Mouse (Mus musculus): Measurements from ENCODE around the gene Actr2.
A peak's percentile ranks its signal among the peaks of the same experiment; 100 is the strongest.
"Not testable (repeated sequence)": the region's sequence is repeated elsewhere in the genome, so short reads cannot be mapped to it uniquely, and the experiment has no call there.

The Actr2 gene

DNA sequence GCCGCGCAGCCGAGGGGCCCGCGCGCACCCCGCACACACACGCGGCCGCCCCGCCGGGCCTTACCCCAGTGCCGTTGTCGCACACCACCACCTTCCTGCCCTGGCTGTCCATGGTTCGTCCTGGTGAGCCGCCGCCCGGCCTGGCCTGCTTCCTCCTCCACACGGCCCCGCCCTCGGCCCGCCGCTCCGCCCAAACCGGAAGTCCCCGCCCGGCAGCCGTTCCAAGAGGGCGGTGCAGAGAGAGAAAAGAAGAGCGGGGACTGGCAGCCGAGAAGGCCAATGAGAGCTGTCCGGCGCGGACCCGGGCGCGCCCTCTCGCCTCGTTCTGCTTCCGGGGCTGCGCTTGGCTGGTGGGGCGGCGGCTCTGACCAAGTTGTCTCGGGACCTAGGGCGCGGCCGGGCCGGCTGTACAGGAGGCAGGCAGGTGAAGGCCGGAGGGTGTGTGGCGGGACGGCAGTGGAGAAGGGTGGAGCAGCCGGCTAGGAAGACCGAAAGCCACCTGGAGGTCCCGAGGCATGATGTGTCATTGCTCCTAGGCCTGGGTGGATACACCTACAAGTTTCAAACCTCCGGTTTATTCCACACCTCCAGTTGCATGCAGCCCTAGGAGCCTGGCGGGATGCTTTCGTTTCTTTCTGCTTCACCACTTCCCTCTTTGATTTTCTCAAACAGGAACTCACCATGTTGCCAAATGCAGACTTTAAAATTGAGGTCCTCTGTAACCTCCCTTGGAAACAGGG lies at the start of gene Actr2:
Gene Actr2, minus strand, starts transcription at position 173 of the 740 bp plus-strand sequence.
- peak; percentile 98 for DNase-seq (ENCODE audit: low read depth)

DNA sequence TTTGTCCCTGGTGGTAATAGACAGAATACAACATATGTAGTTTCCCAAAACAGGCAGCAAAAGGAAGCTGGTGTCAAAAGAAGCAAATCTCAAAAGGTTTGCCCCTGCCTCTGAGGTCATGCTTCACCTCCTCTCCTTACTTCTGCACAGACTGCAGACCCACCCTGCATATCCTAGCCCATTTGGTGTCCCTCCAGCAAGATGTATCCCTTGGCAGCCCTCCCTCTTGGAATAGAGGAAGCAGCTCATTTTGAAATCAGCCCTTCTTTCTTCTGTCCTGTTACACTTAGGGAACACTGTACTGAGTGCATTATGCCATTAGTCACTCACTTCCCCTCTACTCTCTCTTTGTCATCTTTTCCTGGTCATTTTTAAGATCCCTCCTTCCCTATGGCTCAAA lies 46.2 kb upstream of the Actr2 start:
- no peak for DNase-seq (ENCODE audit: low read depth)

DNA sequence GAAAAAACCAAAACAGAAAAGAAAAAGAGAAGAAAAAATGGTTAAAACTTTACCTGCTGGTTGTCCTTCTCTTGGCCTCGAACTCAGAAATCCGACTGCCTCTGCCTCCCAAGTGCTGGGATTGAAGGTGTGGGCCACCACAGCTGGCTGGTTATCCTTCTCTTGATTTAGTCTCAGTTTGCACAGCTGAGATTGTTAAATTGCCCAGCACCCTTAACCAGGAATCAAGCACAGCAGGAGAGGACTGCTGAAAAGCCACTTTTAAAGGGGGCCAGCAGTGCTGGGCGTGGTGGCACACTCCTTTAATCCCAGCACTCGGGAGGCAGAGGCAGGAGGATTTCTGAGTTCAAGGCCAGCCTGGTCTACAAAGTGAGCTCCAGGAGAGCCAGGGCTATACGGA lies 40.8 kb upstream of the Actr2 start:
- not testable (repeated sequence) for DNase-seq (ENCODE audit: low read depth)

DNA sequence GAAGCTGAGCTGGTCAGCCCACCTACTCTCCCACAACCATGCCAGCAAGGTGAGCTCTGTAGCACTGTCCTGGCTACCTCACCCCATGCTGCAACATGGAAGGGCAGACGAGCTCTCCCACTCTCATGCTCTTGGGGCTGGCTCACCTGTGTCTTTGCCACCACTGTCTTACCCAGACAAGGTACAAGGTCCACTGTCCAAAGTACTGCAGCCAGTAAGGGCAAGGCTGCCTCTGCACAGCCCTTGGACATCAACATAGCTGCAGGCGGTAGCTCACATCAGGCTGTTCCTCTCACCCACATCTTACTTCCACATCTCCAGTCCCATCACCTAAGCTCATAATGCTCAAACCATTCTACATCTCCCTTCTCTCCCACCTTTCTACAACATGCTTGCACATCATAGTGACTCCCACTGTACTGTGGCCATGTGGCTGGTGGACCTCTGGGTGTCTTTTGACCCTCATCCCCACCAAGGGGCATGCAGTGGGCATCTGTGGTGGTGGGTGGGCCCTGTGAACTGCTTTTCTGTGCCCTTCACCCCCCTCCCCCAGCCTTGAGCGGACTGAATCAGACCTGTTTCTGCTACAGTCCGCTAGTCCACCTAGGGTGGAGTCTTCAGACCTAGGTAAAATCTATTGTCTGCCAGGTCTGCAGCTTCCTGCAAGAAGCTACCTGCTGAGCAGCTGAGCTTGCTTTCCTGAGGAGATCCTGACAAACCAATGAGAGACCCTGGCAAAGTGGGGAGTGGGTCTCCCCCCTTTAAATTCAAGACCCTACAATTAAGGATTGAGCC lies 39.6 kb upstream of the Actr2 start:
- DNase-seq (ENCODE audit: low read depth): no peak

DNA sequence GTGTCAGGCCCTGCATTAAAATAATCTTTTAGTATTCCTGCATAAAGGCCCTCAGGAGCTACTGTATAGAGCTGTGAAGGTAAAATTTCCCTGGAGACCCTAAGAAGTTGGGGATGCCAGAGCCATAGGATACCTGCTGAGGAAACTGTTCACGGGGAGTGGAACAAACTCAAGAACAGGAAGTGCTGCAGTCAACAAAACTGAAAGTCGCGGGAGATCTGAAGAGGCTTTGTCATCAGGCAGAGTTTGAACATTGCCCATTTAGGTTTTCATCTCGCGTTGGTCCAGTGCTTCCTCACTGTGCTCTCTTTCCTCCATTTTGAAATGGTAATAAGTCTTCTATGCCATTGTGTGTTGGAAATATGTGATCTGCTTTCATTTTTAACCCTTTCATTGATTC lies 38.6 kb upstream of the Actr2 start:
- peak; percentile 31 for DNase-seq (ENCODE audit: low read depth)

DNA sequence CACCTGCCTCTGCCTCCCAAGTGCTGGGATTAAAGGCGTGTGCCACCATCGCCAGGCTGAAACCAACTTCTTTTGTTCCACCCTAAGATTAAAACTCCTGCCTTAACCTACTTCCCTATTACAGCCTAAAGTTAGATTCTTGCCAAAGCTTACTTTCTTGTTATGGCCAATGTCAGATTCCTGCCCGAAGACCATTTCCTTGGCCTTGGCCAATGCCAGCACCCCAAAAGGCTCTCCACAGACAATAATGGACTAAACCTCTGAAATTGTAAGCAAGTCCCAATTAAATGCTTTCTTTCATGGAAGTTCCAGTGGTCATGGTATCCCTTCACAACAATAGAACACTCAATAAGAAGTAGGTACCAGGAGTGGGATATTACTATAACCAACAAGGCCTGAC lies 37.2 kb upstream of the Actr2 start:
- no peak for DNase-seq (ENCODE audit: low read depth)

DNA sequence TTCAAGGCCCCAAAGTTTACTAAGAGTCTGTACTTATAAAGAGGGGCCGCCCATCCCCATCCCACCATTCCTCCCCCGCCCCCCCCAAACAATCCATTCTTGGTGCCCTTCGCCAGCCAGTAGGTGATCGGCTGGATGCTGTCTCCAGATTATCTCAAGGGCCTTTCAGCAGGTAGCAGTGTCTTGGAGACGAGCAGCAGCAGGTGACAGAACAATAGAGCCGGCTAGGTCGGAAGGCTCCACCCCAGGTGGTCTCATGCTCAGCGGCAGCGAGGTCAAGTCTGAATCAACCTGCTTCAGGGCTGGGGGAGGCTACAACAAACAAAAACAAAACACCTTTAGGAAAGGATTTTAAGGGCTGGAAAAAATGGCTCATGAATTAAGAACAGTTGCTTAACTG lies 32.7 kb upstream of the Actr2 start:
- no peak for DNase-seq (ENCODE audit: low read depth)

DNA sequence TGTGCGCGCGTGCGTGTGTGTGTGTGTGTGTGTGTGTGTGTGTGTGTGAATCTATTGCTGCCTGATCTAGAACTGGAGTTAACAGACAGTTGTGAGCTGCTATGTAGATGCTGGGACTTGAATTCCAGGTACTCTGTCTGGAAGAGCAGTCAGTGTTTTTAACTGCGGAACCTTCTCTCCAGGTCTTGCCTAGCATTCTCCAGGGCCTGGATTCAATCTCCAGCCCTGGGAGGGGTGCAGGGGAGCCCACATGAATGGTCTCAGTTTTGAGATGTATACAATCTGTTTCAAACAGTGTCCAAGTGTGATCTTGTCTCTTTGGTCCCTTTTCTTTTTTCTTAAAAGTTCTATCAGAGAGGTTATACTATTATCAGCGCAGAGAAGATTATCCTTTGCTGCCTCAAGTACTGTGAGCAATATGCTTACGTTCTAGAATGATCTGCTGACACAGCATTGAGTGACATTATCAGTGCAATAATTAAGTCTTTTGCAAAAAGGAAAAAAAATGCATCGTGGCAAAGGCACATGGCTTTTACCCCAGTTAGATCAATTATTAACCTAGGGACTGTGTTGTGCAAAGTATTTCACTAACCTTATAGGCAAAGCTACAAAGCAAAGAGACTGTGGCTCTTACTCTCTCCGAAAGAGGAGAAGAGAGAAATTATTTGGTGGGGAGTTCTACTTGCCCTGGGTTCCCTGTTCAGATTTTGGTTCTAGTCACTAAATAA lies 32.0 kb upstream of the Actr2 start:
- DNase-seq (ENCODE audit: low read depth): no peak

DNA sequence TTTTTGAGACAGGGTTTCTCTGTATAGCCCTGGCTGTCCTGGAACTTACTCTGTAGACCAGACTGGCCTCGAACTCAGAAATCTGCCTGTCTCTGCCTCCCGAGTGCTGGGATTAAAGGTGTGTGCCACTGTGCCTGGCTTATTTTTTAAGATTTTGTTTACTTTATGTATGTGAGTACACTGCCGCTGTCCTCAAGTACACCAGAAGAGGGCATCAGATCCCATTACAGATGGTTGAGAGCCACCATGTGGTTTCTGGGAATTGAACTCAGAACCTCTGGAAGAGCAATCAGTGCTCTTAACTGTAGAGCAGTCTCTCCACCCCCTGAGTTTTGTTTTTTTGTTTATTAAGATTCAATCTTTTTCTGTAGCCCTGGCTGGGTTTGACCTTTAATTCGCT lies 31.0 kb upstream of the Actr2 start:
- DNase-seq (ENCODE audit: low read depth): peak; percentile 21

DNA sequence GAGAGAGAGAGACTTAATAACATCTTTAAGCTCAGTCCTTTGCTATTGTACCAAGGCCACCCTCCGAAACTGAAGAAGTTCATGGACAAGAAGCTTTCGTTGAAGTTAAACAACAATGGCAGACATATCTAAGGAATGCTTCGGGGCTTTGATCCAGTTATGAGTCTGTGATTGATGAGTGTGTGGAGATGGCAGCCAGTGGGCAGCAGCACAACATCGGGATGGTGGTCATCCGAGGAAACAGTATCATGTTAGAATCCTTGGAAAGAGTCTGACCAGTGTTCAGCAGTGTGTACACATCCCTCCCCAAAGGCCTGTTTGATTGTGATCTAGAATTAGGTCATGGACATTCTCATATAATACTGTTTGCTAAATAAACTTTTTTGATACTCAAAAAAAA lies 29.8 kb upstream of the Actr2 start:
- no peak for DNase-seq (ENCODE audit: low read depth)

DNA sequence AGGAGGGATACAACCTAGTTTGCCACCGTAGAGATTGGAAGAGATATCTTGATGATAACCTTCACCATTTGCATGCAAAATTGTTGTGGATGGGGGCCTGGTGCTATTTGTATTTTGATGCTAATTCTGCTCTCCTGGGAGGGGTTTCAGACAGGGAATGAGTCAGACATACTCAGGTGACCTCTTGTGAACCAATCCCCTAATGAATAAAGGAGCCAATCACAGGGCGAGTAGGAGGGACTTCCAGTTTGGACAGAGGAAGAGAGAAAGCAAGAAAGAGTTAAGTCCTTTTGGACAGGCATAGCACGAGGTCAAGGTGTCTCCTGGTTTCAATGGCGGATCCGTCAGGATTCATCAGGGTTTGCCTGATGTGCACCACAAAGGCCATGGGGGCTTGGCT lies 27.6 kb upstream of the Actr2 start:
- DNase-seq (ENCODE audit: low read depth): no peak

DNA sequence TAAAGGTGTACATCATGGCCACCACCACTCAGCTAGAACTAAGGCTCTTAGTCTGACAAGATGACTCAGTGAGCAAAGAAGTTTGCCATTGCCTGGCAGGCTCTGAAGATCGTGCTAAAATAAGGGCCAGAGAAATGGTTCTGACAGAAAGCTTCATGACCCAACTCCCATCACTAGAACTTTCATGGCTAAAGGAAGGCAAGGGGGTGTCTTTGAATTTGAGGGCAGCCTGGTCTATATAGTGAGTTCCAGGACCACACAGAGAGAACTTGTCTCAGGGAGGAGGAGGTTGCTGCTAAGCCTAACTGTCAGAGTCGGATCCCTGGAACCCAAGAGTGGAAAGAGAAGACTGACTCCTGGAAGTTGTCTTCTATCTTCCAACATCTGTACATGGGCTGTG lies 27.0 kb upstream of the Actr2 start:
- no peak for DNase-seq (ENCODE audit: low read depth)

DNA sequence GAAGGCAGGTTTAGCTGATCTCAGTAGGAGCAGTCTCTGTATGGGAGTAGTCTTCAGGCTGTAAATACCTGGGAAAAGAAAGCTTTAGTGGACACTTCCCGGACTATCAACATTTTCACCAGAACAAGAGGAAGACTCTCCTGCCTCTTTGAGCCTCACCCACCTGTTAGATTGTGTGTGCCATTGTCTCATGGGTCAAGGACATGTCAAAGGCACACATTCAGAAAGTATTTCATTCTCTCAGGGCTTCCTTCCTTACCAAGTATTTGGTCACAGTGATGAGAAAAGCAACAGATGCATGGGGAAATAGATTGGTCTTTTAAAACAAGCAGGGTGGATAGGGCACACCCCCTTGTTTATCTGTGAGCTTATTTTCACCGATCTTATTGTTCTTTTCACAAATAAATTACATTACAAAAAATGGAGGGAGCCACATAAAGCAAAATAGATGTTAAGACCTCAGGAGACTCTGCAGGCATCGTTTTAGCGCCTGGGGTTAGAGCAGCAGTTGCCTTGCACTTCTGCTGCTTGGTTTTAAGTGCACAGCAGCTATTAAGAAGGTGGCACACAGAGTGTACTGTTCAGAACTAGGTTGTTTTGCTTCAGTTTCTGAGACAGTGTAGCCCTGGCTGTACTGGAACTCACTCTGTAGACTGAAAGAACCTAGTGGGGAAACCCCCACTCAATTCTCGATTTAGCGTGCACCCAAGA lies 25.9 kb upstream of the Actr2 start:
- DNase-seq (ENCODE audit: low read depth): no peak

DNA sequence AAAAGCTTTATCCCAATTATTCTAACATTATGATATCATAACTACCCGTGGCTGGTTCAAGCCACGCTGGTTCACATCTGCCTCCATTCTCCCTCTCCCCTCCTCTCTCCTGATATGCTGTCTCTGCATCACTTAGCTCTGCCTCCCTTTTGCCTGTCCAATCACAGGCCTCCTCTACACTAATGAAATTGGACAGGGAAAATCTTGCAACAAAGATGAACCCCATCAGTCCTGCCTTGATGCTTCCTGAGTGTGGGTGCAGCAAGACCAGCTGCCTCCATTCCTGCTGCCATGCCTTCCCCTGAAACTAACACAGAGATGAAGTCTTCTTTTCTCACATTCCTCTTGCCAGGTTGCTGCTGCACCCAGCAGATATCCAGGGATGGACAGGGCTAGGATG lies 25.2 kb upstream of the Actr2 start:
- DNase-seq (ENCODE audit: low read depth): no peak

DNA sequence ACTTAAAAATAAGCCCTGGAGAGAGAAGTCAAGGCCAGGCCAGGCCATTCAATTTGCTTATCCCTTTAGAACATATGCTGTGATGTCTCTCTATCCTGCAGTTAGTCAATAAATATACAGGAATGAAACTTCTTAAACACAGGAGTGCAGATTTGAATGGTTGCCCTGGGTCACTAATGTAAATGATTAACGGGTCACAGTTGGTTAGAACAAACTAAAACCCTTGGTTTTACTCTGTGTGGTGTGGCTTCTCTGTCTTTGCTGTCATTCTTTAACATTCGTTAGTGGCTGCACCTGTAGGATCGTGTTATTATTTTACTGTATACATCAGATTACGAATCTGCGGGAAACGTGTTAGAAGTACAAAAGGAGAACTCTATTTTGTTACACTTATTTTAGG lies 23.6 kb upstream of the Actr2 start:
- DNase-seq (ENCODE audit: low read depth): no peak

DNA sequence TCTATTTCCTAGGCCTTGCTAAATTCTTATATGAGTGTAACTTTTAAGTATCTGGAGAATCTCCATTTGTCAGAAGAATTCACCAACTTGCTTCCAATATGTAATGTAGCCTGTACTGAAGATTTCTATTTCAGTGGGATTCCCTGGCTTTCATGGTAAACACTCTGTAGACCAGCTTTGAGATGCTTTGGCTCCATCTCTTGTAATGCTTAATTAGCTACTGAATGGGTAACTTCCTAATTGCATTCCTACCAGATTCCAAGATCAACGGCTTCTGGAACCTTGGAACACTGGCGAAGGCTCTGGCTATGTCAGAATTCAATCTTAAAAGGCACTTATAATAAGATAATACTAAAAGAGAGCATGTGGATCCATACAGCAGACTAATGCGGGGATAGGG lies 22.2 kb upstream of the Actr2 start:
- DNase-seq (ENCODE audit: low read depth): not testable (repeated sequence)

DNA sequence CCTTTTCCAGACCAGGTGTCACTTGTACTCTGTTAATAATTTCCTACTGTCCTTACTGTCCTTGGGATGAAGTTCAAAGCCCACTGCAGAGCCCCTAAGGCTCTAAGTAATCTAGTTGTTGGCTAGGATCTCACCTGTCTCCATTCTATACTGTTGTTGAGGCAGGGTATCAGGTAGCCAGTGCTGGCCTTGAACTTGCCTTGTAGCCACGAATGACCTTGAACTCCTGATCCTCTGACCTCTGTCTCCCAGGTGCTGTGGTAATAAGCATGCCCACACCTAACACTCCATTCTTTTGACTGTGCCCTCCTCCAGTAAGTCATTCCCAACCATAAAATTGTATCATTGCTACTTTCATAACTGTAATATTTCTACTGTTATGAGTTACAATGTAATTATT lies 21.0 kb upstream of the Actr2 start:
- DNase-seq (ENCODE audit: low read depth): no peak

DNA sequence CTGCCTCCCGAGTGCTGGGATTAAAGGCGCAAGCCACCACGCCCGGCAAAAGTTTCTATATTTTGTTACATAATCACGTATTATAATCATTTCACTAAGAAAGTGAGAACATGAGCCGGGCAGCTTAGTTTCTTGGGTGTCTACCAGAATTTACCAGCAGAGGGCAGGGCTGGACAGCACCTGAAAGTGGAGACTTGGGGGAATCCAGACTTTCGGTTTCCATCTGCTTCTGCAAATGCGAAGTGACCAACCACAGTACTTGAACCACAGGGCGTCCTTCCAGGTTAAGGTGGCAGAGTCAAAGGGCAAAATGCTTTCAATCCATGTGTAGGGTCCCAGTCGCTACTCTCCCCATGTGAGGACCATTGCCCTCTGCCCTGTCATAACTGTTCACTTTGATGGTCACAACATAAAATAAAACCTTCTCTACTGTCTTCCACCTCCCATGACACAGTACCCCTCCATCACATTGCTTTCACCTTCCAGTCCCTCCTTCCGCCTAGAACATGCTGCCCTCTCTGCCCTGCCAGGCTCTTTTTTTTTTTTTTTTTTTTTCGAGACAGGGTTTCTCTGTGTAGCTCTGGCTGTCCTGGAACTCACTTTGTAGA lies 20.3 kb upstream of the Actr2 start:
- peak; percentile 91 for DNase-seq (ENCODE audit: low read depth)

DNA sequence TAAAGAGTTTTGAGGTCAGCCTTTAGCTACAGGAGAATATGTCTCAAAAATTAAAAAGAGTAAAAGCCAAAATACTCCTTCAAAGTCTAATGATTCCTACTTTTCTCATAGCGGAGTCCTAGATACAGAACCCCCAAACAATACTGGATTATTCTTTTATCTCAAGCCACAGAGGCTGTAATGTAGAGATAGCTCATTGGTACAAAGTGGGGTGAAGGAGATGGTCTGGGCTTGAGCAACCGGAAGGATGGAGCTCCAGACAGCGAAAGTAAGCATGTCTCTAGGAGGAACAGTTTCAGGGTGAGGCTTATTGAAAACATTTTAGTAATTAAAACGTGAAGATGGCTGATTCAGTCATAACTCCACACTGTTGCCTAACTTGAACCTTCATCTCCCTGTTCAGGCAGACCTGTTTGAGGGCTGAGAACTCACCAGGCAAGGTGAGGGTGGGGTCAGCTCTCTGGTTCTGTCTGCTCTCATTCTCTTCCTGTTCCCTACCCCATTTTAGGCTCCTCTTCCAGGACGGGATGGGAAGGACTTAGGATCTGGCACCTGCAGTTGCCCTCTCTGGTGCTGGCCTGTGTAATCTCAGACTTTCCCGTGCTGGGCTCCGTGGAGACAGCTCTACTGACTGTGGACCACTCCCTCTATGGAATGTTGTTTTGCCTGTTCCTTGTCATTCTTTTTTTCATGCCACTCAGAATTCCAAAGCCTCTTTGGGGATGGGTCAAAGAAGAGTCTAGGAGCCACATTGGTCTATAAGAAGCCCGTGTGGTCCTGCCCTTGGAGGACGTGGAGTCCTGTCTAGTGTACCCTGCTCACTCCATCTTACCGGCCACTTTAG lies 14.2 kb upstream of the Actr2 start:
- DNase-seq (ENCODE audit: low read depth): no peak

DNA sequence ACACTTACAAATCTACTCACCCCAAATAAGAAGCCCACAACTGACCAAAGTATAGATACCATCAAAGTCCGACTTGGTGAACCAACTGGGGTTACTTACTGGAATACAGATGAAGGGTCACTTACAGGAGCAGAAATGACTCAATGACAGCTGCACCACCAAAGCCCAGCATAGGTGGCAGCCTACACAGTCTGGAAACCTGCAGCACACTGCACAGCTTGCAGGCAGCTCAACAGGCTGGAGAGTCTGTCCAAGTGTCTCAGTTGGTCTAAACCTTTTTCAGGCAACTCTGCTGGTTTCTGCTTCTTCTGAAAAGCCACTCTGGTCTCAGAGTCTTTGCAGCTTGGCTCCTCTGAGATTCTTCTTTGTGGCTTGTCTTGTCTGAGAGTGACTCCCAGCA lies 12.7 kb upstream of the Actr2 start:
- no peak for DNase-seq (ENCODE audit: low read depth)

DNA sequence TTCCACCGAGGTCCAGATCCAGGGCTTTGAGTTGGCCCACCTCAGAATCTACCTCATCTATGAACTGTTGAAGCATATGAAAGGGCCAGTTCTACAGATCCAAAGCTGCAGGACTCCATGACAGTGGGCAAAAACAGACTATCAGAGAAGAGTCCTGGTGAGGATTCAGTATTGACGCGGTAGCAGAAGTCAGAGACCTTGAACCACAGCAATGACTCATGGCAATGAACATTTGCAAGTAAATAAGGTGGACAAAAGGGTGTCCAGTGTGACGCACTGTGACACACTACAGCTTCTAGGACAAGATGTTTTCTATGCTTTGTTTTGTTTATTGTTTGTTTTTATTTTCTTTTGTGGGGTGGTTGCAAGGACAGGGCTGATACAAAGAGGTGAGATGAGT lies 4.0 kb upstream of the Actr2 start:
- no peak for DNase-seq (ENCODE audit: low read depth)

Measured in induced T-regulatory cell, adult 2 months (primary cell).